Mouse (Mus musculus): ENCODE results near the gene Krt6a.

- TF ChIP-seq CTCF (IDR thresholded peaks at IDR 0.05; ENCODE audit: low read depth) (no peak), EP300 (IDR thresholded peaks at IDR 0.05; ENCODE audit: low read depth) (no peak)
Measured at GRCm38 (mm10) chr15:101702380-101702779, 8.3 kb upstream of the Krt6a start.
